Mouse (Mus musculus) bone marrow macrophage, adult 2 months (primary cell): Measurements from ENCODE around the gene Lin9.

Experiments used
- CTCF ChIP-seq: IDR thresholded peaks from 2 replicates; pipeline ENCODE4 v1.5.1; 2012; ENCODE audit warnings: low read depth, mild to moderate bottlenecking, low read length, moderate library complexity
- POLR2A ChIP-seq: IDR thresholded peaks from 2 replicates; pipeline ENCODE4 v1.6.1; 2012; ENCODE audit warnings: mild to moderate bottlenecking, low read depth, low read length, borderline replicate concordance

- TF ChIP-seq POLR2A (no peak), CTCF (no peak)
Measured at GRCm38 (mm10) chr1:180616762-180617161, 24.2 kb upstream of the Lin9 start.
